Mouse (Mus musculus): ENCODE results near the gene Man1c1.

The Man1c1 gene

DNA sequence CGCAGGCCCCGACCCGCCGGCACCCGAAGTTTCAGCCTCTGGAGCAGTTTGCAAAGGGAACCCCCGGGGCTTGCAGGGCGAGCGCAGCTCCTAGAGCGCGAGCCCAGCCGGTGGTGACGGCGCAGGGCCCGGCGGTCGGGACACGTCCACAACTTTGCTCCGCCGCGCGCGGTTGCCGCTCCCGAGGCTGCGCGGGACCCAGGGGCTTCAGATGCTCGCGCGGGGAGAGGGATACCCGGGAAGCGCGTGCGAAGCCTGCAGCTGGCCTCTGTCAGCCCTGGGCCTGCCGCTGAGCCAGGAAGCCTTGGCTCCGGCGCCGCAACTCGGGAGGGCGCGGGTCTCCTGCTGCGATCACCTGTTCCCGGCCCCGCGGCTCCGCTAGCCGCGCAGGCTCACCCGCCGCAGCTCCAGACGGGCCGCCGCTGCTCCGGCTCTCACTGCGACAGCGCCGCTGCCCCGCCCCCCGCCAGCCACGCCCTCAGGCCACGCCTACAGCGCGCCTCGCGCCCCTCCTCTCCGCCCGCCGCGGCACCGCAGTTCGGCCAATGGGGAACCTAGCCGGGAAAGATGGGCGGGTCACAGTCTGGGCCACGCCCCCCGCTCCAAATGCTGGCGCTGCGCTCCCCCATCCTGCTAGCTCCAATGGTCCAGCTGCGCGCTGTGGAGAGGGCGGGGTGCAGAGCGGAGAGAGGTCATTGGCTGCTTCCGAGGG lies at the start of gene Man1c1:
Gene Man1c1, minus strand, starts transcription at position 456 of the 712 bp plus-strand sequence.
- DNase-seq = peak; percentile 98 to 99

DNA sequence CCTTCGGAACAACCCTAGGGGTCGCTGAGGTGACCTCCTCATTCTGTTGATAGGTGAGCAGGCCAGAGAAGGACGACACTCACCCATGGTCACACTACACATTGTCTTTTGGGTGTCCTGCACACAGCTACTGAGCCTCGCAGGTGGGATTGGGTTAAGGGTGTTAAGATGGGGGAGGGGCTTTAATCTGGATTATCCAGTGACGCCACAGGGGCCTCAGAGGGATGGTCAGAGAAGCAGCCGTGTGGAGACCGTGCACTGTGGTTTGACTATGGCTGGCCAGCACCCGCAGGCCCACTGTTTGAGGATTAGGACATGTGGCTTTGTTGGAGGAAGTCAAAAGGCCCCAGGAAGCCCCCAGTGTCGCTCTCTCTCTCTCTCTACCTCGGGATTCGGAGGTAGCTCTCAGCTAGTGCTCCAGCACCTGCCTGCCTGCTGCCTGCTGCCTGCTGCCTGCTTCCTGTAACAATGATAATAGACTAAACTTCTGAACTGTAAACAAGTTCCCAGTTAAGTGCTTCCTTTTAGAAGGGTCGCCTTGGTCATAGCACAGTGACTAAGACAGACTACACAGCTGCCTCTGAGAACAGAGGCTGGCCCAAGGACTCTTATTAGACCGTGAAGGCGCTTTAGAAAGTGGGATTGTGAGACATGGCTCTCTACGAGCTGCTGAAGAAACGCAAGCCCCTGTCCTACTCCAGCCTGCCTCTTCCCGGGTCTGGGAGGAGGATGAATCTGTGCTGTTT lies 49.6 kb upstream of the Man1c1 start:
- DNase-seq = peak; percentile 28 to 41

DNA sequence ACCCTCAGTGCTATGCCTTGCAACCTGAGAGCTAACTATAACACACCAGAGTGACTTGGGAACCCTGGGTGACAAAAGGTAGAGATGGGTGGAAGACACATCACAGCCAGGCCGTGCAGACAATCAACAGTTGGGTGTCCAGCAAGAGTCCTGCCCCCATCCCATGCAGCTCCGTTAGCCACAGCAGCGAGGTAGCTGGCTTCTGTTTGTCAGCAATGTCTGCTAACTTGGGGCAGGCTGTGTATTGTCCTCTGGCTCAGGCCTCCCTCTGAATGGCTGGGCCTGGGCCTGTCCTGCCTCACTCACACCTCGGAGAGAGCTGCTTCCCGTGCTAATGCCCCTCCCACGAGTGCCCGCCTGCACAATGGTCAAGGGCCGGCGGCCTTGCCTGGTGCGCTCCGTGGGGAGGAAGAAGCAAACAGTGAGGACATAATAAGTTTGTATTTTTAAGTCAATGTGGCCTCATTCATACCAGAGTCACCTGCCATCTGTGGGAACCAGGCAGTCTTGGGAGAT lies 48.9 kb upstream of the Man1c1 start:
- DNase-seq = no peak

DNA sequence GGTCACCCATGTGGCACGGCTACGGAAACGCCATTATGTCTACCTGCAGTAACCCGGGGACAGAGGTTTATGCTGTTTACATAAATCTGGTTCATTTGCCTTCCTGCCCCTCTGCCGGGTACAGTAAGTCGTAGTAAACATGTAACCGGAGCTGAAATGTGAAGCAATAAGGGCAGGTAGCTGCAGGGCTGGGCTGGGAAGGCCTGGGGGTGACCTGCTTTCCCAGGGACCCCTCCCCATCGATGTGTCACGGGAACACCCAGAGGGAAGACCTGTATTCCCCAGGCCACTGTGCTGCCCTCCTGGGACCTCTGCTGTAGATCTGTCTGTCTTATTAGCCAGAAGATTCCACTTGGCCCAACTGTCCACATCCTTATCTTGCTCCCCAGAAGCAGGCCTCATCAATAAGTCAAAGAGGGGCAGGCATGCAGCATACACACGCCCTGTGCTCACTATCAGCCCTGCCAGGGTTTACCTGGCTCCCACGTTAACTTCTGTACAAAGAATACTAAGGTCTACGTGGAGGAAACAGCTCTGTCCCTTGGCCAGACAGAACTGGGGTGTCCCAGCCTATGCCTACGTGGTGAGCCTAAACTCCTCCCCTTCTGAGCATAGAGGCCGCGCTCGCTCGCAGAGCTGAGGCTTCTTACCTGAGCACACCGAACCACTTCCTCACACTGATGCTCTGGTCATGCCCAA lies 47.7 kb upstream of the Man1c1 start:
- DNase-seq = no peak

DNA sequence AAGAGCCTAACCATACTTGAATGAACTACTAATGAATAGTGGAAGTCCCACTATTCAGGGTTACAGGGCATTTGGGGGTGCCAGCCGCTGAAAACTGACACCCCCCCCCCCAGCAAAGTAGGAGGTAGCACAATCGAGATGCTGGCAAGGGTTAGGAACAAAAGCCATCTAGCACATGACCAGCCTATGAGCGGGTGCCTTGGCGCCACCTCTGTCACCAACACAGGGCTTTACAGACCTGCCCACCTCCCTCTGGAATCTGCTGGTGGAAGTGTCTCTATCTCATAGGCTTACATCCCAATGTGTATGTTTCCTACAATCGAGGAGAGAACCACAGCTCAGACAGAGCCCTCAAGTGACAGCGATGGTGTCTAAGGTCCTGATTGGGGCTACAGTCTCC lies 46.7 kb upstream of the Man1c1 start:
- DNase-seq = no peak

DNA sequence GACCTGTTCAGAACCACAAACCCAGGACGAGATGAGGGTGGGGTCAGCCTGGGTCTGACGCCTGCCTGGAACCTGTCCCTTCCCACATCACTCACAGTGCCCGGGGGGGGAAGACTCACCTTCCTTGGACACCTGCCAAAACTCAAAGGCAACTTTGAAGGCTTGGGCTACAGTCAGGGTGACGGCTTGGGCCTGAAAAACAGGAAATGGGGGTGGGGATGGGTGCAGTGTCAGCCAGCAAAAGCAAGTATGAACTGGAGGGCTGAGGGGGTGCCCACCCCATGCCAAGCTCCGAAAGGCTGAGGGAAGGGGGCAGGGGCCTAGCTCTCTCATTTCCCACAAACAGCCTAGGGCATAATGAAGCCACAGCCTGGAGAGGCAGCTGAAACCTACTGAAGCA lies 46.2 kb upstream of the Man1c1 start:
- peak; percentile 53 to 55 for DNase-seq

DNA sequence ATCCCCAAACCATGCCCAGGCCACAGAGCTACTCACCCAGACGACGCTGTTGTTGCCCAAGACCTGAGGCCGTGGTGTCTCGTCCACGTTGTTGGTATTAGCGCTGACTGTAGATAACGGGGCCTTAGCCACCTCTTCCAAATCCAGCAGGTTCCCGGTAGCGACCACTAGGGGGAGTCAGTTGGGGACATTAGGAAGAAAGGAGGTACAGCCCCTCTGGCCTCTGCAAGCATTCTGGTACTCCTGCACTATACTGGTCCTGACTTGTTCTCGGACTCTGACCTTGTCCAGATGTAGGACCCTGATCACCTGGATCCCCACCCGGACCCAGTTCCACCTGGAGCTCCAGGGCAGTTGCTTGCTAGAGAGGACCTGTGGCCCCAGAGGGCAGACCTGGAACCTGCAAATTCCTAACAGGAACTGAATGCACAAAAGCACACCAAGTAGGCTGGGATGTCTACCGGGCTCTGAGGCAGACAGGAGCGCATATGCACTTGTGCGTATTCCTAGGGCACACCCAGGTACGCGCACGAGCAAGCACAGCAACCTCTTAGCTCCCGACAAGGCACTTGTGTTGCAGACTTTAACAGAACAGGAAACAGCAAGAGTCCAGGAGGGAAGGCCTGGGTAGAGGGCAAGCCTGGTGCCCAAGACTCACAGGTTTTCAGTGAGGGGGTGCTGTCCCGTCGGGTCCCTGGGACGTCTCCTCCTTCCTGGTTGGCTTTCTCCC lies 45.4 kb upstream of the Man1c1 start:
- peak; percentile 61 for DNase-seq

DNA sequence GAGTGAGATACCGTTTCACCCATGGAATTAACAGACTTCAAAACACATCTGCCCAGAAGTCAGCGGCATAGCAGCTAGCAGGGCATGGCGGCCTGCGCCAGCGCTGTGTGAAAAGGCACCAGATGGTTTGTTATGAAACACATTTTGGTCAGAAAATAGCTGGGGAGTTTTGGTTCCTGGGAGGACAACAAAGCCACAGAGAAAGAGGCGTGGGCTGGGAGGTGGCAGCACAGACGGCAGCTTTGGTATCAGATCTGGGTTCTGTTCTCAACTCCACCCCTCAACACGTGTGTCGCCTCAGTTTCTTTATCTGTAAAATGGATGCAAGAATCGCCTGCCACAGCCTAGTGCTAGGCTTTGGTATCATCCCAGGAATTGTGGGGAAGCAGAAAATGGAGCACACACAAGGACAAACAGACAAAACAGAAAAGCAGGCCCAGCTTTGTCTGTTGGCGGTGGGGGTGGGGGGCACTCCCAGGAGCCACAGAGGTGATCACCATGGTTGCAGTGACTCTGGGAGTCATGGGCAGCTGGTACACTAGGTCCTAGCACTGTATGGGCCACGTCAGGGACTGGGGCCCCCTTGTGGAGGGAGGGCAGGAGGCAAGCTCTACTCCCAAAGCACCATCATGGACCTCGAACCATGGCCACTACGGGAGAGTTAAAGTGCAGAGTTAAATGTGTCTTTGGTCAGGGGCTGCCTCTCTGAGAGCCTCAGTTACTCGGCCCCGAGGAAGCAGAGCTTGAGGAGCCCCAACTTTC lies 42.0 kb upstream of the Man1c1 start:
- DNase-seq = peak; percentile 44 to 45

DNA sequence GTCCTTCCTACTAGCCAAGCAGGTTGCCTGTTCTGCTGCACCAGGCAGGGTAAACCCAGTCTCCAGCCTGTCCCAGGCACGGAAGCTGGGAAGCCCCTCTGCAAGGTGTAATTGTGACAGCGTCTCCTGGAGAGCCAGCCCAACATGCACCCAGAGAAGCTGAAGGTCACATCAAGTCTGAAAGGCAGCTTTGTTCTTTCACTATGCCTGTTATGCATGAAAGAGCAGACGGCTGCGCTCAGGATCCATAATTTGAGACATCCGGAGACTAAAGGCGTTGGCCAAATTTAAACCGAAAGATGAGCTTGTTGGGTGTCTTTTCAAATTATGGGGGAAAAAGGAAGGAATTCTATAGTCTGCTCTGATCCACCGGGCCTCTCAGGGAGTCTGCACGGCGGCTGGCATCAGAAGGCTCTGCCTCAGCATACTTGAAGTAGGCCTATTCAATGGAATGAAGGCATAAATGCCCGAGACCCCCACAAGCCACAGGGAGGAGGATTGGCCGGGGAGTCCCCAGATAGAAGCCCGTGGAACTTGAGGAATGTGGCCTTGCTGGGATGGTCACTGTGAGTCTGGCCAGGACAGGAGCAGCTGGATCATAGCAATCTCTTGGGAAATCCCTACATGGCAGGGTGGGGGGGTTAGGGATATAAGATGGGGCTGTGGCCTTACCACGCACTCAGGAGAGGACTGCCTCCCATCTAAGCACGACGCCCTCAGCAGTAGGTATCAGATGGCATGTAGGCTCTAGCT lies 40.0 kb upstream of the Man1c1 start:
- no peak for DNase-seq

DNA sequence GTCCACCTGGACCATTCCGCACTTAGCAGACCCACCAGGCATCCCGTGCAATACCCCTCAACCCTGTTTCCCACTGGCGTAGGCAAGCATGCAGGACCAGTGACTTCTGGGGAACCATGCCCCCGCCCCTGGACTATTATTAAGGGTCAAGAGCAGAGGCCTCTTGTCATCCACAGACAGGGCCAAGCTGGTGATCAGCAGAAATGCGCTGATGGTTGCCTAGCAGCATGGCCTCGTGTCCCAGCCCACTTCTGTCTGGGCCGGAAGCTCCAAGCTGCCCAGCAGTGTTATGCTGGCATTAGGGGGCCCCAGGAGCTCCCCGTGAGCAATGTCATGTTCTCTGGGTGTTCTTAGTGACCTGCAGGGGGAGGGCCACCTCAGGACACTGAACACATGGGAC lies 37.9 kb upstream of the Man1c1 start:
- DNase-seq = no peak

DNA sequence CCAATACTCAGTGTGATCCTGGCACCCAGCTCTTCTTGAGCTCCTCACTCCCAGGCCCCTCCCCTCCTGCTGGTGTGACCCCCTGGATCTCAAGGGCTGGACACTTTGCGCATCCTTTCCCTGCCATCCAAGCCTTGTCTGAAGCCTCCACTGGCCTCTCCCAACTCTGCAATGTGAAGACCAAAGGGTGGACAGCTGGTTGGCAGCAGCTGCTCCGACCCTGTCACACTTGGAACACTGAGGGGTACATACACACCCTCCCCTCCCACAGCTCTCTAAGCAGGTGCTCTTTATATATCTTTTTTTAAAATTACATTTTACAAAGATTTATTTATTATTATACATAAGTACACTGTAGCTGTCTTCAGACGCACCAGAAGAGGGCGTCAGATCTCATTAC lies 36.1 kb upstream of the Man1c1 start:
- DNase-seq = no peak

DNA sequence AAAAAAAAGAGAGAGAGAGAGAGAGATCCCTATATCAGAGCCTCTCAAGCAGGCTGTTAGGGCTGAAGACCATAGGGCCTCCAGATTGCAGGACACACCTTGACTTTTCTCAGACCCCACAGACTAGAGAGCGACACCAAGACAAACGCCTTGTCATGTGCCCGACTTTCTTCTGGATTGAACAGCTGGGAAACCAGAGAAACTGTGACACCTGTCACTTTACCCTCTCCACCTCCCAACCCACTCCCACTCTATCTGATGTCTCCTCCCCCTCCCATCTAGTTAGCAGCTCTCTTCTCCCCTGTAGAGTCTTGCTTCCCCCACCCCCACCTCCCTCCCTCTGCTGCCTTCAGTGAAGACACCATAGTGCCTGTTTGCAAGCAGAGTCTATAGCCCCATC lies 35.4 kb upstream of the Man1c1 start:
- DNase-seq = no peak

DNA sequence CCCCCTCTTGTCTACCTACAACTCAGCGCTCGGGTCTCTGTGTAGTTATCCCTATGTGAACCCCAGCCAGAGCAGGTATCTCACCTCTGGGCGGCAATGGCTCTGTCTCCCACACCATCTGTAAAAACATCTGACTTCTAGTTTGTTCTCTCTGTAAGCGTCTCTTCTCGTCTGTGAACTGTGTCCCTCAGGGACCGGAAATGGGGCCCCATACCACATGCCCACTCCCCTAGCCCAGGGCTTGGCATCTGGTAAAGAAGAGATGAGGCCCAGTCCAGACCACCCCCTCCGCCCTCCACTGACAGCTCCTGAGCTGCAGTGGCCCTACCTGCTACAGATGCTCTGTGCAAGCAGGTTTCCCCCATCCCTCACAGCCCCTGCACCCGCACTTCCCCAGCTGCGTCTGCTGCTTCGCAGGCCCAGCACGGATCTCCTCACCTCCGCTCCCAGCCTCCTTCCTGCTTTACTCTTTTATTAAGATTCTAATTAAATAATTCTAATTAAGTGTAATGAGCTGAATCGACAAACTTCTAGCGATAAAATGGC lies 33.3 kb upstream of the Man1c1 start:
- DNase-seq = no peak

DNA sequence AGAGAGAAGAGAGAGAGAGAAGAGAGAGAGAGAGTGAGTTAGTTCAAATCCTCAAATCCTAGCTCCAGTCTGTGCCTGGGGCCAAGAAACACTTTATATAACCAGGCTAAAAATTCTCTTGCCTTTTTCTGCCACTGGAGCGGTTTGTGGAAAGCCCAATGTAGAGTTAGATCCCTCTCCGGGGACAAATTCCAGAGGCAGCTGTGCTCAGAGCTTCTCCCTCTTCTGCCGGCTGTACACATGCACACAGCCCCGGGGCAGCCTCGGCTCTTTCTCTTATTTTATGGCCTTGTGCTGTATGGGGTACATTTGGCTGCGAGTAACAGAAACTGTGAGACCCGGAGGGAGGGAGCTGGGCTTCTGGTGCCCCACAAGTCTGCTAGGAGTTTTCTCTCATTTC lies 32.1 kb upstream of the Man1c1 start:
- no peak for DNase-seq

DNA sequence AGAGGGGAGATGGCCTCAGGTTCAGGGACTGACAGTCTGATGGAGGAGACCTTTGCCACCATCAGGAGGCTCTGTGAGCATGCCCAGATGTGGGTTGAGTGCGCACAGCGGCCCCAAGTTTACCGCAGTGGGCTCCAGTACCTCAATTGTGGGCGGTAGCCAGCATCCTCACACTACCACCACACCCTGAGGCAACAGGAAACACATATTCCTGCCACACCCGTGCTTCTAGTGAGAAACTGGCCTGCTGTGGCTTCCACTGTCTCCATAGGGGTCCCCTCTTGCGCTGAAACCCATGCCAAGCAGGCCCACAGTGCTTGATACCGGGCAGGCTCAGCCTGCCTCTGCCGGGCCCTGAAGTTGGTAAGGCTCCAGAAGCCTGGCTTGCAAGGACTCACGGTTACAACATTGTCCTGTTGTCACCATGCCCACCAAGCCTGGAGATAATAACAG lies 30.6 kb upstream of the Man1c1 start:
- peak; percentile 28 to 34 for DNase-seq

DNA sequence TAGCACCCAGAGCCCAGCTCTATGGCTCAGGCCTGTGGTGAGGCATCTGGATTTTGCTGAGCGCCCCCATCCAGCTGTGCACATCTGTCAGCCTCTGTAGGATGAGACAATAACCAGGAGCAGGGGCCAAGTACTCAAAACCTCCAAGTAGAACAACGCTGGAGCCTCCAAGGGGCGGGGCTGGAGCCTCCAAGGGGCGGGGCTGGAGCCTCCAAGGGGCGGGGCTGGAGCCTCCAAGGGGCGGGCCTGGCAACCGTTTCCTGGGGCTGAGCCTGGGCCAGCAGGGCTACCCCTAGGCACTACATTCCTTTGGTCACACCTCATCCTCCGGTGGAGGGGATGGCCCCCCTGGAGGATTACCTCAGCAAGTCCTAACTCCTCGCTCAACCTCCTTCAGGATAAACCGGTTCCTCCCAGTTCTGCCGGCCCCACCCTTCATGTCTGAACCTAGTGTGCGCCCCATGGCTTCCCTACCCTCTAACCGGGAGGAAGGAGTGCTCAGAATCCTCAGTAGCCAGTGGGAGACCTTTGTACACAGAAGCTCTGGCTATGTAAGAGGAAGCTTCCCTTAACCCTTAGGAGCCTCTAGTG lies 30.0 kb upstream of the Man1c1 start:
- peak; percentile 63 to 64 for DNase-seq

DNA sequence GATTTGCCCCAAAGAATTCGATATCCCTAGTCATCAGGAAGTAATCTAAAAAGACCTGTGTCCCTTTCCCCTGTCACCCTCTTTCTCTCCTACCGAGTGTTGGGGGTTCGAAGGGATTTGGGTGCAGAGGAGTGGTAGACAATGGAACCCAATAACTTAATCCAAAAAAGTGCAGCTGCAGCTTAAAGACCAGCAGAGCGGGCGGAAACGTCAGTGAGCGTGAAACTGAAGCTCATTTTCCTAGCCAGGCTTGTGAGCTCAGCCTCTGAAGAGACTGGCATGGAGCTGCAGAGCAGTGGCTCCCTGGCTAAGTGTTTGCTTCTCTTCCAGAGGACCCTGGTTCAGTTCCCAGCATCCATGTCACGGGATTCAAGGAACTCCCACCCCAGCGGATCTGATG lies 29.3 kb upstream of the Man1c1 start:
- DNase-seq = no peak

DNA sequence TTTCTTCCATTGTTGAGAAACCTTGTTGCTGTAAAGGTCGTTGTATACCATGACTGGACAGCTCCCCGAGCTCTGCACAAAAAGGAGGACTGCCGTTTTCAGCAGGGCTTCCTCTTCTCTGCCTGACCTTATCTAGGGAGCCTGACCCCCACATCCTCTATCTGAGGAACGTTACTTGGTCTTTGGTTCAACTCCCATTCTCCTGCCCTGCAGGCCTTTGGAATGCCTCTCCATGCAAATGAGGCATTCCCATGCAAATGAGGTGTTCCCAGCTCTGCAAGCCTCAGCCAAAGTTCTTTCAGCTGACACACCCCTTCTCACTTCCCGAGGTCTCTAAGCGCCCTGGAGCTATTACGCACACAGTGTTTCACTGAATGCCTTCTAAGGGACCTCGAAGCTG lies 26.0 kb upstream of the Man1c1 start:
- no peak for DNase-seq

DNA sequence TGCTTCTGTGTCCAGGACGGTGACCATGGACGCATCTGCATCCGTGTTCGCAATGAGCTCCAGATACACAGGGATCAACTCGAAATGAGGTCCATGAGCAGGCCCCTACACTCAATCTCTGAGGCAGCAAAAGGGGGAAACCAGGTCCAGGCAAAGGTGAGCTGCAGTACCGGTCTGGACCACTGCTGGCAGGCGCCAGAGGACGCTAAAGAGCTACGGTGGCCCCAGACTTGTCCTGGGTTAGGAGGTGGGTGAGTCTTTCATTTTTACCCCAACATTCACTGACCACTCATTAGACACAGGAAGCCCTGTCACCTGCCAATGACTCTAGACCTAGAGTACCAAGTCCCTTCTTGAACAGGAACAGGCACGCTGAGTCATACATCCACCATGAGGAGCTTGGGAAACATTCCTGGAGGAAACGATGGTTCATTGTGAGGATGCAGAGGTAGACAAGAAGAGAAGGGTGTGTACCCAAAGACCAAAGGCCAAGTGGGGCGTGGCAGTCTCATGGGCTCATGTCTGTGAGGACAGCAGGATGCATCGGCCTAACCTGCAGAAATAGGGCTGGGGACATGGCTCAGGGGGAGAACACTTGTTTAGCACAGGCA lies 21.8 kb upstream of the Man1c1 start:
- DNase-seq = peak in 1 of 2 experiments; percentile 17

DNA sequence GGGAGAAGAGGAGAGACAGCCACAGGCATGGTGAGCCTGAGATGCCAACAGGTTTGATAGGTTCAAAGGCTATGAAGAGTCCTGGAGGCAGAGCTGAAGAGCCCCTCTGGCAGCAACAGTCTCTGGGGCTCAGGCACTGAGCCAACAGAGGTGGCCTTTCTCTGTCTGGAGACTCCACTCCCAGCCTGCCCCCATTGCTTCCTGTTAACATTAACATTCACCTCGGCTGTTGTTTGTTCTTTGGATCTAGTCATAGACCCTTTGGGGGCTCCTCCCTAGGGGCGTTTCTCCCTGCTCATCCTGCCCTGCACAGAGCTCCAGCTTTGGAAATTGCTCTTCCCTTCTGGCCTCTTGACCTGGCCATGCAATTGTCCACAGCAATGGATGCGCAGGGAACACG lies 20.9 kb upstream of the Man1c1 start:
- DNase-seq = no peak

All from B cell, adult 2 months (primary cell).